Mouse (Mus musculus): Measurements from ENCODE around the gene Baz2b.

GRCm38 (mm10) chr2:59962579-59962978, 247.1 kb downstream of the Baz2b start:
- TF ChIP-seq CTCF (conservative IDR thresholded peaks at IDR 0.05; ENCODE audit: low read length) (no peak), NANOG (IDR thresholded peaks at IDR 0.05; ENCODE audit: borderline replicate concordance, low read length) (no peak)
